Mouse (Mus musculus) MEL (cell line): ENCODE measurements around the gene Mettl23. TPM values are rescaled to one million over a fixed set of nuclear protein-coding genes. Genes with fewer than 3 reads are reported as not detected.
"Not testable (repeated sequence)": the region's sequence is repeated elsewhere in the genome, so short reads cannot be mapped to it uniquely, and the experiment has no call there.

Experiments used
- DNase-seq: peaks from one replicate; pipeline ENCODE4 v3.0.0; 2011; ENCODE audit warnings: low read depth, low spot score
- H3K27ac ChIP-seq: 2 replicates; pipeline ENCODE4 v1.5.1; 2012; ENCODE audit warnings: low read depth, mild to moderate bottlenecking, control low read depth, low read length, moderate library complexity; ENCODE audit not compliant: control insufficient read depth
- H3K27me3 ChIP-seq, 2 experiments: fragments of 150-350 bp in 1 of 2; sonication (generic) in 1 of 2; 2 replicates each; pipeline ENCODE4 v1.6.1; 2012; ENCODE audit warnings: low read length in 2 of 2, mild to moderate bottlenecking in 2 of 2, improper control_type of control experiment in 1 of 2, moderate library complexity in 1 of 2; ENCODE audit not compliant: insufficient read depth in 2 of 2, control insufficient read depth in 1 of 2
- H3K36me3 ChIP-seq, 2 experiments: 2 replicates each; pipeline ENCODE4 v1.6.1; 2012 to 2014; ENCODE audit warnings: low read length in 2 of 2, improper control_type of control experiment in 1 of 2, inconsistent platforms in 1 of 2, mild to moderate bottlenecking in 1 of 2; ENCODE audit not compliant: insufficient read depth in 2 of 2, control insufficient read depth in 1 of 2
- H3K4me1 ChIP-seq, 2 experiments: fragments of 150-350 bp in 1 of 2; sonication (generic) in 1 of 2; 2 replicates each; pipeline ENCODE4 v1.6.1; 2012; ENCODE audit warnings: low read length in 2 of 2, improper control_type of control experiment in 1 of 2, mild to moderate bottlenecking in 1 of 2; ENCODE audit not compliant: insufficient read depth in 2 of 2, control insufficient read depth in 1 of 2
- H3K4me3 ChIP-seq, 2 experiments: fragments of 150-350 bp in 1 of 2; sonication (generic) in 1 of 2; 2 replicates each; pipeline ENCODE4 v1.5.1; 2012; ENCODE audit warnings: low read depth in 2 of 2, low read length in 2 of 2, mild to moderate bottlenecking in 2 of 2, moderate library complexity in 2 of 2, control low read depth in 1 of 2, improper control_type of control experiment in 1 of 2; ENCODE audit not compliant: control insufficient read depth in 1 of 2, insufficient read depth in 1 of 2
- H3K79me2 ChIP-seq: 2 replicates; pipeline ENCODE4 v1.6.1; 2012; ENCODE audit warnings: mild to moderate bottlenecking, low read length, moderate library complexity; ENCODE audit not compliant: control insufficient read depth, poor library complexity, insufficient read depth
- H3K9ac ChIP-seq: 2 replicates; pipeline ENCODE4 v1.6.1; 2012; ENCODE audit warnings: low read depth, mild to moderate bottlenecking, control low read depth, low read length, moderate library complexity; ENCODE audit not compliant: control insufficient read depth, poor library complexity, severe bottlenecking
- H3K9me3 ChIP-seq: fragments of 150-350 bp; sonication (generic); replicated peaks from 2 replicates; pipeline ENCODE4 v1.6.1; 2012; ENCODE audit warnings: mild to moderate bottlenecking, low read length, improper control_type of control experiment, moderate library complexity; ENCODE audit not compliant: insufficient read depth
- BHLHE40 ChIP-seq: IDR thresholded peaks from 2 replicates; pipeline ENCODE4 v1.6.1; 2012; ENCODE audit warnings: low read depth, mild to moderate bottlenecking, inconsistent platforms, low read length, improper control_type of control experiment, borderline replicate concordance
- CHD2 ChIP-seq: IDR thresholded peaks from 2 replicates; pipeline ENCODE4 v1.6.1; 2011; ENCODE audit warnings: low read length, improper control_type of control experiment
- EP300 ChIP-seq, 2 experiments: IDR thresholded peaks; 2 replicates each; pipeline ENCODE4 v1.6.1; 2011; ENCODE audit warnings: improper control_type of control experiment in 2 of 2, low read length in 2 of 2, low read depth in 1 of 2, mild to moderate bottlenecking in 1 of 2
- ETS1 ChIP-seq: IDR thresholded peaks from 2 replicates; pipeline ENCODE4 v1.6.1; 2012; ENCODE audit warnings: low read depth, mild to moderate bottlenecking, inconsistent platforms, low read length, improper control_type of control experiment, moderate library complexity
- GABPA ChIP-seq: IDR thresholded peaks from 2 replicates; pipeline ENCODE4 v1.6.1; 2012; ENCODE audit warnings: low read depth, mild to moderate bottlenecking, inconsistent platforms, low read length, improper control_type of control experiment, moderate library complexity
- GATA1 ChIP-seq: IDR thresholded peaks from 2 replicates; pipeline ENCODE4 v1.6.1; 2011; ENCODE audit warnings: low read depth, low read length, improper control_type of control experiment
- HCFC1 ChIP-seq: IDR thresholded peaks from 2 replicates; pipeline ENCODE4 v1.6.1; 2012; ENCODE audit warnings: low read depth, mild to moderate bottlenecking, inconsistent platforms, low read length, improper control_type of control experiment, moderate library complexity
- KAT2A ChIP-seq: conservative IDR thresholded peaks from 2 replicates; pipeline ENCODE4 v1.6.1; 2012; ENCODE audit warnings: low read depth, low read length, improper control_type of control experiment, inconsistent platforms
- MAX ChIP-seq: IDR thresholded peaks from 2 replicates; pipeline ENCODE4 v1.6.1; 2011; ENCODE audit warnings: low read length, improper control_type of control experiment
- MAZ ChIP-seq: IDR thresholded peaks from 2 replicates; pipeline ENCODE4 v1.6.1; 2012; ENCODE audit warnings: low read depth, mild to moderate bottlenecking, inconsistent platforms, low read length, improper control_type of control experiment
- MEF2A ChIP-seq: IDR thresholded peaks from 2 replicates; pipeline ENCODE4 v1.6.1; 2014; ENCODE audit warnings: low read depth, mild to moderate bottlenecking, inconsistent platforms, low read length, improper control_type of control experiment; ENCODE audit not compliant: poor library complexity, insufficient replicate concordance, severe bottlenecking; ENCODE audit errors: extremely low read depth
- MYC ChIP-seq: IDR thresholded peaks from 2 replicates; pipeline ENCODE4 v1.6.1; 2011; ENCODE audit warnings: low read depth, mild to moderate bottlenecking, low read length, improper control_type of control experiment, moderate library complexity
- POLR2AphosphoS2 ChIP-seq: IDR thresholded peaks from 2 replicates; pipeline ENCODE4 v1.6.1; 2011; ENCODE audit warnings: low read length, improper control_type of control experiment
- POLR2AphosphoS5 ChIP-seq: IDR thresholded peaks from 2 replicates; pipeline ENCODE4 v1.6.1; 2012; ENCODE audit warnings: low read depth, borderline replicate concordance, mild to moderate bottlenecking, inconsistent platforms, low read length, moderate library complexity, mixed read lengths
- RAD21 ChIP-seq: IDR thresholded peaks from 2 replicates; pipeline ENCODE4 v1.6.1; 2011; ENCODE audit warnings: mild to moderate bottlenecking, low read depth, low read length, improper control_type of control experiment
- SIN3A ChIP-seq: IDR thresholded peaks from 2 replicates; pipeline ENCODE4 v1.6.1; 2012; ENCODE audit warnings: low read length, improper control_type of control experiment, inconsistent platforms
- SMC3 ChIP-seq: IDR thresholded peaks from 2 replicates; pipeline ENCODE4 v1.6.1; 2011; ENCODE audit warnings: low read depth, low read length, improper control_type of control experiment
- TAL1 ChIP-seq: IDR thresholded peaks from 2 replicates; pipeline ENCODE4 v1.6.1; 2012; ENCODE audit warnings: mild to moderate bottlenecking, inconsistent platforms, low read length, moderate library complexity, mixed read lengths
- TBP ChIP-seq: IDR thresholded peaks from 2 replicates; pipeline ENCODE4 v1.8.0; 2011; ENCODE audit warnings: low read depth, low read length, improper control_type of control experiment
- TCF12 ChIP-seq: IDR thresholded peaks from 2 replicates; pipeline ENCODE4 v1.6.1; 2014; ENCODE audit warnings: low read depth, mild to moderate bottlenecking, inconsistent platforms, low read length, improper control_type of control experiment, moderate library complexity
- UBTF ChIP-seq: IDR thresholded peaks from 2 replicates; pipeline ENCODE4 v1.6.1; 2012; ENCODE audit warnings: low read depth, mild to moderate bottlenecking, inconsistent platforms, low read length, improper control_type of control experiment, moderate library complexity, borderline replicate concordance; ENCODE audit not compliant: insufficient read depth
- USF1 ChIP-seq: IDR thresholded peaks from 2 replicates; pipeline ENCODE4 v1.6.1; 2014; ENCODE audit warnings: low read depth, mild to moderate bottlenecking, inconsistent platforms, low read length, improper control_type of control experiment, moderate library complexity
- ZC3H11A ChIP-seq: IDR thresholded peaks from 2 replicates; pipeline ENCODE4 v1.6.1; 2012; ENCODE audit warnings: low read depth, mild to moderate bottlenecking, inconsistent platforms, low read length, improper control_type of control experiment
- ZNF384 ChIP-seq: IDR thresholded peaks from 2 replicates; pipeline ENCODE4 v1.6.1; 2012; ENCODE audit warnings: low read depth, mild to moderate bottlenecking, inconsistent platforms, low read length, improper control_type of control experiment
- polyA plus RNA-seq, 2 experiments: library from polyadenylated mRNA; stranded (reverse) in 1 of 2; unstranded in 1 of 2; fragments of >175 nt in 1 of 2; fragments of >200 nt in 1 of 2; gene quantifications; 2 replicates each; pipeline versions ENCODE4 v1.2.1 to v1.2.4; 2012; ENCODE audit warnings: low replicate concordance in 2 of 2, low read depth in 1 of 2; ENCODE audit not compliant: insufficient read length in 2 of 2, insufficient read depth in 1 of 2, missing spikeins in 1 of 2
- total RNA-seq: library from RNA; depleted of rRNA; stranded (reverse); fragments of 300-350 nt; gene quantifications from 2 replicates; pipeline ENCODE4 v1.2.3, GENCODE M21; 2012

Mettl23 gene
- total and polyA plus RNA-seq, 3 experiments: 58.5 to 69.9 TPM; not detected in 1

DNA sequence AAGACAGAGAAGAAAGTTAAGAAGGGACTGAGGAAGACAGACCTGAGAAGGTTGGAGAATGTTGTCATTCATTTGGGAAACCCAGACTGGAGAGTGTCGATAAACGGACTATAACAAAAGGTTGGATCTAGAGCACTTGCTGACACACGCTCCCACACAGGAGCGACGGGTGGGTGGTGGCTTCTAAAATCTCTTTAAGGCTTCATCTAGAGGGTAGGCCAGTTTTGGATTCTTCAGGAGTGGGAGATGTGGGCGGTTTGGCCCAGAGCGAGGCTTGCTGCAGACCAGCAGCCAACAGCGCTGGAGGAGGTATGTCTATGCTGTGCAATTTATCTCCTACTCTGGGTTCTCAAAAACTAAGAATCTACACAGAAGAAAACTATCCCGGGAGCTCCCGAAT is 20.5 kb upstream of the Mettl23 start:
- no peaks in the 10 kb centered on the region; a peak in 2 of 4 replicates for H3K27me3 ChIP-seq
- no peak overlapping the region for H3K4me3 ChIP-seq
- H3K9me3 ChIP-seq: no peaks in the 10 kb centered on the region
- no peak for TF ChIP-seq POLR2AphosphoS2
- no peak for TF ChIP-seq EP300 (IDR thresholded peaks at IDR 0.05; ENCODE audit: low read depth in 1 of 2, low read length in 2 of 2)
- TF ChIP-seq POLR2AphosphoS5: no peak
- TF ChIP-seq TBP: no peak
- TF ChIP-seq TCF12: no peak
- no peak for TF ChIP-seq ZC3H11A
- TF ChIP-seq GABPA: no peak
- no peak for TF ChIP-seq MYC
- no peak for TF ChIP-seq TAL1
- peaks cover 0 to 3% of the 10 kb centered on the region in 2 experiments; a peak in 1 of 4 replicates for H3K4me1 ChIP-seq
- no peaks in the 10 kb centered on the region for H3K79me2 ChIP-seq
- DNase-seq: no peak
- no peak overlapping the region for H3K9ac ChIP-seq
- no peaks in the 10 kb centered on the region for H3K36me3 ChIP-seq
- H3K27ac ChIP-seq: no peak overlapping the region

DNA sequence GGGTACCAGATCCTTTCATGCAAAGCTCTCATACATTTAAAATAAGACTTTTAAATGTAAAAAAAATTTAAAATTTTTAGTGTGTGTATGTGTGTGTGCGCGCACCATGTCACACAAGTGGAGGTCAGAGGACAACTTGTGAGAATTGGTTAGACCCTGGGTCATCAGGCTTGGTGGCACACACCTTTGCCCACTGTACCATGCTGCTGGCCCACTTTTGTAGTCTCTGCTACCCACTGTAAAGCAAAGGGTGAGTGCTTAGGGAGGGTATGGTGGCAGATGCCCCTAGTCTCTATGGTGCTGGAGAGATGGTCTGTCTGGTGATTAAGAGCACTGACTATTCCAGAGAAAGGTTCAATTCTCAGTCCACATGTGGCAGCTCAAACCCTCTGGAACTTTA is 19.8 kb upstream of the Mettl23 start:
- Histone ChIP-seq H3K36me3 (no peaks in the 10 kb centered on the region), H3K4me3 (no peak overlapping the region), H3K9me3 (no peaks in the 10 kb centered on the region), H3K9ac (no peak overlapping the region), H3K27ac (no peak overlapping the region), H3K27me3 (no peaks in the 10 kb centered on the region; a peak in 2 of 4 replicates), H3K79me2 (no peaks in the 10 kb centered on the region), H3K4me1 (peaks cover 0 to 5% of the 10 kb centered on the region in 2 experiments; a peak in 2 of 4 replicates)
- no peak for DNase-seq
- TF ChIP-seq MAZ: no peak
- no peak for TF ChIP-seq RAD21
- no peak for TF ChIP-seq EP300 (IDR thresholded peaks at IDR 0.05; ENCODE audit: low read depth in 1 of 2, low read length in 2 of 2)
- no peak for TF ChIP-seq SIN3A
- no peak for TF ChIP-seq GATA1
- TF ChIP-seq TBP: no peak
- TF ChIP-seq CHD2: no peak
- TF ChIP-seq HCFC1: no peak
- TF ChIP-seq GABPA: no peak
- TF ChIP-seq MAX: no peak
- TF ChIP-seq KAT2A: no peak
- TF ChIP-seq SMC3: no peak
- no peak for TF ChIP-seq MEF2A
- no peak for TF ChIP-seq BHLHE40
- no peak for TF ChIP-seq ETS1
- TF ChIP-seq UBTF: no peak
- no peak for TF ChIP-seq ZC3H11A
- no peak for TF ChIP-seq ZNF384
- TF ChIP-seq USF1: no peak

GRCm38 (mm10) chr11:116823885-116824284 is 19.2 kb upstream of the Mettl23 start:
- H3K36me3 ChIP-seq, H3K4me3 ChIP-seq, H3K4me1 ChIP-seq, H3K9me3 ChIP-seq, H3K79me2 ChIP-seq, H3K27ac ChIP-seq, H3K27me3 ChIP-seq, H3K9ac ChIP-seq, DNase-seq: not testable (repeated sequence)
